Mouse (Mus musculus) ZHBTc4 (cell line): ENCODE data around the gene Coro2b.

Source experiments
- DNase-seq: peaks from one replicate; pipeline ENCODE4 v3.0.0-alpha.2; 2011; ENCODE audit warnings: low read depth, low spot score

Gene Coro2b

GRCm38 (mm10) chr9:62389735-62390134, 147.1 kb downstream of the Coro2b start:
- no peak for DNase-seq

GRCm38 (mm10) chr9:62385727-62386518, 150.9 kb downstream of the Coro2b start:
- DNase-seq: no peak

- DNase-seq: no peak
Observed at GRCm38 (mm10) chr9:62385062-62385461, 151.8 kb downstream of the Coro2b start.

GRCm38 (mm10) chr9:62382519-62383084, 154.2 kb downstream of the Coro2b start:
- DNase-seq: no peak

- DNase-seq: peak; percentile 90
Observed at GRCm38 (mm10) chr9:62381402-62381913, 155.4 kb downstream of the Coro2b start.

GRCm38 (mm10) chr9:62380351-62380750, 156.5 kb downstream of the Coro2b start:
- DNase-seq: no peak

GRCm38 (mm10) chr9:62377897-62378296, 158.9 kb downstream of the Coro2b start:
- DNase-seq: no peak

- no peak for DNase-seq
Observed at GRCm38 (mm10) chr9:62374276-62374675, 162.6 kb downstream of the Coro2b start.

GRCm38 (mm10) chr9:62373222-62374123, 163.4 kb downstream of the Coro2b start:
- peak; percentile 72 for DNase-seq

GRCm38 (mm10) chr9:62372556-62373221, 164.2 kb downstream of the Coro2b start:
- DNase-seq: no peak

GRCm38 (mm10) chr9:62371745-62372555, 164.9 kb downstream of the Coro2b start:
- DNase-seq: no peak

- DNase-seq: no peak
Observed at GRCm38 (mm10) chr9:62370648-62371280, 166.1 kb downstream of the Coro2b start.

- DNase-seq: no peak
Observed at GRCm38 (mm10) chr9:62370186-62370585, 166.7 kb downstream of the Coro2b start.
